Mouse (Mus musculus): Measurements from ENCODE around the gene Nmt2.

Gene Nmt2

GRCm38 (mm10) chr2:3283602-3284472 is at the start of gene Nmt2:
TSS of gene Nmt2 (plus strand) at chr2:3284212.
- DNase-seq (ENCODE audit: low spot score in 2 of 2) = peak; percentile 100

- DNase-seq (ENCODE audit: low spot score in 2 of 2) = peak; percentile 3 to 16
Measured at GRCm38 (mm10) chr2:3239255-3239654, 44.8 kb upstream of the Nmt2 start.

GRCm38 (mm10) chr2:3244251-3244650 is 39.8 kb upstream of the Nmt2 start:
- no peak for DNase-seq (ENCODE audit: low spot score in 2 of 2)

- DNase-seq (ENCODE audit: low spot score in 2 of 2) = no peak
Measured at GRCm38 (mm10) chr2:3251309-3251708, 32.7 kb upstream of the Nmt2 start.

GRCm38 (mm10) chr2:3266466-3266865 is 17.5 kb upstream of the Nmt2 start:
- DNase-seq (ENCODE audit: low spot score in 2 of 2) = no peak

GRCm38 (mm10) chr2:3267879-3268278 is 16.1 kb upstream of the Nmt2 start:
- DNase-seq (ENCODE audit: low spot score in 2 of 2) = no peak

- DNase-seq (ENCODE audit: low spot score in 2 of 2) = no peak
Measured at GRCm38 (mm10) chr2:3273349-3273748, 10.7 kb upstream of the Nmt2 start.

- no peak for DNase-seq (ENCODE audit: low spot score in 2 of 2)
Measured at GRCm38 (mm10) chr2:3276106-3276505, 7.9 kb upstream of the Nmt2 start.

GRCm38 (mm10) chr2:3277502-3277901 is 6.5 kb upstream of the Nmt2 start:
- DNase-seq (ENCODE audit: low spot score in 2 of 2) = no peak

GRCm38 (mm10) chr2:3281311-3281710 is 2.7 kb upstream of the Nmt2 start:
- no peak for DNase-seq (ENCODE audit: low spot score in 2 of 2)

- DNase-seq (ENCODE audit: low spot score in 2 of 2) = peak; percentile 6 to 10
Measured at GRCm38 (mm10) chr2:3282866-3283601, 978 bp upstream of the Nmt2 start.

GRCm38 (mm10) chr2:3284473-3285180 is 615 bp downstream of the Nmt2 start:
- DNase-seq (ENCODE audit: low spot score in 2 of 2) = peak in 1 of 2 experiments; percentile 46

GRCm38 (mm10) chr2:3285181-3285530 is 1.1 kb downstream of the Nmt2 start:
- peak in 1 of 2 experiments; percentile 3 for DNase-seq (ENCODE audit: low spot score in 2 of 2)

GRCm38 (mm10) chr2:3285709-3286108 is 1.7 kb downstream of the Nmt2 start:
- no peak for DNase-seq (ENCODE audit: low spot score in 2 of 2)

GRCm38 (mm10) chr2:3286243-3286642 is 2.2 kb downstream of the Nmt2 start:
- no peak for DNase-seq (ENCODE audit: low spot score in 2 of 2)

GRCm38 (mm10) chr2:3289581-3289980 is 5.6 kb downstream of the Nmt2 start:
- no peak for DNase-seq (ENCODE audit: low spot score in 2 of 2)

GRCm38 (mm10) chr2:3292170-3292569 is 8.2 kb downstream of the Nmt2 start:
- no peak for DNase-seq (ENCODE audit: low spot score in 2 of 2)

- DNase-seq (ENCODE audit: low spot score in 2 of 2) = no peak
Measured at GRCm38 (mm10) chr2:3295826-3296225, 11.8 kb downstream of the Nmt2 start.

GRCm38 (mm10) chr2:3305426-3306025 is 21.5 kb downstream of the Nmt2 start:
- DNase-seq (ENCODE audit: low spot score in 2 of 2) = no peak

- DNase-seq (ENCODE audit: low spot score in 2 of 2) = no peak
Measured at GRCm38 (mm10) chr2:3323132-3323531, 39.1 kb downstream of the Nmt2 start.

- DNase-seq (ENCODE audit: low spot score in 2 of 2) = no peak
Measured at GRCm38 (mm10) chr2:3324381-3325130, 40.5 kb downstream of the Nmt2 start.

All from heart, adult 9 months (tissue).